Mouse (Mus musculus) ES-Bruce4 (cell line): ENCODE data around the gene Gins2. TPM values are rescaled to one million over a fixed set of nuclear protein-coding genes. Genes with fewer than 3 reads are reported as not detected.
A peak's percentile ranks its signal among the peaks of the same experiment; 100 is the strongest.

Experiments
- H3K27ac ChIP-seq: 2 replicates; pipeline ENCODE4 v1.5.1; 2012; ENCODE audit warnings: low read length, inconsistent platforms; ENCODE audit not compliant: insufficient read depth
- H3K27me3 ChIP-seq: 2 replicates; pipeline ENCODE4 v1.6.1; 2012; ENCODE audit warnings: mild to moderate bottlenecking, low read length, inconsistent platforms; ENCODE audit not compliant: control insufficient read depth, poor library complexity, insufficient read depth, severe bottlenecking
- H3K36me3 ChIP-seq: 2 replicates; pipeline ENCODE4 v1.6.1; 2012; ENCODE audit warnings: inconsistent platforms, mild to moderate bottlenecking, low read length, moderate library complexity; ENCODE audit not compliant: control insufficient read depth, poor library complexity, insufficient read depth, severe bottlenecking
- H3K4me1 ChIP-seq: one replicate; pipeline ENCODE4 v1.8.1; 2011; ENCODE audit warnings: low read length; ENCODE audit not compliant: control insufficient read depth, insufficient read depth
- H3K4me3 ChIP-seq: 2 replicates; pipeline ENCODE4 v1.5.1; 2011; ENCODE audit warnings: low read depth, mild to moderate bottlenecking, low read length
- H3K9ac ChIP-seq: 2 replicates; pipeline ENCODE4 v1.6.1; 2012; ENCODE audit warnings: low read depth, mild to moderate bottlenecking, inconsistent platforms; ENCODE audit not compliant: poor library complexity, severe bottlenecking
- H3K9me3 ChIP-seq: replicated peaks from 2 replicates; pipeline ENCODE4 v1.6.1; 2012; ENCODE audit warnings: mild to moderate bottlenecking, low read length, inconsistent platforms; ENCODE audit not compliant: control insufficient read depth, poor library complexity, insufficient read depth, severe bottlenecking
- CTCF ChIP-seq: IDR thresholded peaks from one replicate; pipeline ENCODE4 v1.8.1; 2011; ENCODE audit warnings: low read depth, low read length
- EP300 ChIP-seq: IDR thresholded peaks from 2 replicates; pipeline ENCODE4 v1.6.1; 2011; ENCODE audit warnings: low read depth, low read length; ENCODE audit not compliant: insufficient read depth
- POLR2A ChIP-seq: IDR thresholded peaks from one replicate; pipeline ENCODE4 v1.8.1; 2011; ENCODE audit warnings: low read length; ENCODE audit not compliant: insufficient read depth
- polyA plus RNA-seq: library from polyadenylated mRNA; stranded (reverse); fragments of >200 nt; gene quantifications from 2 replicates; pipeline ENCODE4 v1.2.4, GENCODE M21; 2011; ENCODE audit warnings: low read depth; ENCODE audit not compliant: missing spikeins, insufficient read depth, insufficient read length

Gins2 gene
- polyA plus RNA-seq, 1 experiment, result 52.0 TPM

GRCm38 (mm10) chr8:120595963-120596362, 6.9 kb upstream of the Gins2 start:
- H3K4me1 ChIP-seq, result peaks cover 2% of the 10 kb centered on the region
- H3K9me3 ChIP-seq, result no peaks in the 10 kb centered on the region; the same call in 1 of the 2 replicates
- H3K9ac ChIP-seq, result no peak overlapping the region
- H3K4me3 ChIP-seq, result no peak overlapping the region
- no peak overlapping the region for H3K27ac ChIP-seq
- no peaks in the 10 kb centered on the region for H3K36me3 ChIP-seq
- no peaks in the 10 kb centered on the region for H3K27me3 ChIP-seq
- peak; percentile 83 for TF ChIP-seq CTCF
- TF ChIP-seq POLR2A, result no peak

- Histone ChIP-seq H3K27me3 (no peaks in the 10 kb centered on the region), H3K4me3 (no peak overlapping the region), H3K36me3 (no peaks in the 10 kb centered on the region), H3K4me1 (peaks cover 2% of the 10 kb centered on the region), H3K27ac (no peak overlapping the region), H3K9me3 (no peaks in the 10 kb centered on the region; the same call in 1 of the 2 replicates), H3K9ac (no peak overlapping the region)
- TF ChIP-seq CTCF (peak; percentile 61), POLR2A (no peak)
These were observed 5.5 kb upstream of the Gins2 start for GRCm38 (mm10) chr8:120594571-120594970.

GRCm38 (mm10) chr8:120591587-120592292, 2.6 kb upstream of the Gins2 start:
- Histone ChIP-seq H3K36me3 (0 out of 2 replicates have a peak, but pooled peaks cover 1% of the 10 kb centered on the region), H3K9ac (no peak overlapping the region), H3K4me3 (no peak overlapping the region), H3K9me3 (no peaks in the 10 kb centered on the region; the same call in 1 of the 2 replicates), H3K27ac (no peak overlapping the region), H3K27me3 (no peaks in the 10 kb centered on the region), H3K4me1 (no peaks in the 10 kb centered on the region)
- TF ChIP-seq POLR2A (no peak), EP300 (no peak), CTCF (no peak)

GRCm38 (mm10) chr8:120589921-120590320, 817 bp upstream of the Gins2 start:
- TF ChIP-seq EP300, result no peak
- no peak for TF ChIP-seq CTCF
- no peak for TF ChIP-seq POLR2A
- Histone ChIP-seq H3K27me3 (no peaks in the 10 kb centered on the region), H3K4me3 (peak overlapping the region; percentile 74), H3K27ac (no peak overlapping the region), H3K4me1 (no peaks in the 10 kb centered on the region), H3K36me3 (peaks cover 4% of the 10 kb centered on the region), H3K9ac (peak overlapping the region; percentile 50), H3K9me3 (no peaks in the 10 kb centered on the region; the same call in 1 of the 2 replicates)

GRCm38 (mm10) chr8:120585521-120585920, 3.6 kb downstream of the Gins2 start:
- TF ChIP-seq POLR2A, result no peak
- no peak for TF ChIP-seq CTCF
- TF ChIP-seq EP300, result no peak
- no peak overlapping the region for H3K9ac ChIP-seq
- H3K27me3 ChIP-seq, result no peaks in the 10 kb centered on the region
- H3K4me3 ChIP-seq, result no peak overlapping the region
- no peak overlapping the region for H3K27ac ChIP-seq
- peaks cover 10% of the 10 kb centered on the region for H3K36me3 ChIP-seq
- no peaks in the 10 kb centered on the region for H3K4me1 ChIP-seq
- no peaks in the 10 kb centered on the region for H3K9me3 ChIP-seq

- Histone ChIP-seq H3K9ac (no peak overlapping the region), H3K36me3 (peaks cover 44% of the 10 kb centered on the region)
- TF ChIP-seq POLR2A (no peak), EP300 (no peak), CTCF (no peak)
These were observed 7.3 kb downstream of the Gins2 start for GRCm38 (mm10) chr8:120581811-120582210.

More at GRCm38 (mm10) chr8:120581811-120582210, 7.3 kb downstream of the Gins2 start:
- Histone ChIP-seq H3K4me1 (no peaks in the 10 kb centered on the region), H3K9me3 (no peaks in the 10 kb centered on the region), H3K4me3 (no peak overlapping the region), H3K27me3 (no peaks in the 10 kb centered on the region), H3K27ac (no peak overlapping the region)
